In the genomic region with DNA sequence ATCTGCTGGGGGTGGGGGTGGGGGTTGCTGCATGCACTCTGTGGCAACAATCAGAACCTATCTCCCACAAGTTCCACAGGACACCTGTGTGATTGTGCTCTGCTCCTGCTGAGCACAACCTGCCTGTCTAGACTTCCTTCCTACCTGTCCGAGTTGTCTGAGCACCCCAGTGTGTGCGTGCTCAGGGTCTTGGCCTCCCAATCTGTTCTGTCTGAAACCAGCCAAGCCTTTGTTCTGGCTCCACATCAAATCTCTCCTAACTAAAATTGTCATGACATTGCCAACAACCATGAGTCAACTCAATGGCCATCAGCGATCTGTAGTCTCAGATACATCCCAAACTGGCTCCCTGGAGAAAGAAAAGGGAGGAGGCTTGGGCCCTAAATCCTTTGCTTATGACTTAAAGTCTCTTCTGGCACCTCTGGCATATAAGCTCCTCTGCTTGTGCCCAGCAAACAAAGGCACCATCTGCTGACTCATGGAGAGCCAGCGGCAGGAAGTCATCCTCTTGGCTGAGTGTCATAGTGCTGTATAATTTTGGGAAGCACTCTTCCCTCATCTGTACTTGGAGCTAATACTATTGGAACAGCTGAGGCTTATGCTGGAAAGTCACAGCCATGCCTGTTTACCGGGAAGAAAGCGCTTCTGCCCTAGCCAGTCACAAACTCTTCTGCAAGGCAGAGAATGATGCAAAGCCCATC, we compare ENCODE assay signal across 23 mouse cellular contexts.
DNase-seq lines count a peak whose midpoint lies in the region; ATAC-seq and TF ChIP-seq lines count a peak whose summit lies in the region.
"Had no signal": no experiment of that assay in that cellular context is flagged by ENCODE, and none has a peak within 500 bp of the region (broad histone marks: within the 10 kb centered on the region; RNA-seq: fewer than 3 reads in every experiment).

No protein-coding gene starts in this region.

- peak; percentile 5 for DNase-seq in gastrocnemius, adult 18-20 months (ENCODE audit: low spot score)
- no peak for DNase-seq in gastrocnemius, postnatal 10 days
- no peak for DNase-seq in hindbrain, embryonic 10.5 days (ENCODE audit: low spot score)
- DNase-seq in brain, adult 2 months (ENCODE audit: low read depth, low spot score): peak; percentile 57
- DNase-seq in cerebellum, postnatal 10 days: peak; percentile 53 to 61
- no peak for DNase-seq in lung, postnatal 0 days (ENCODE audit: low spot score)
- no peak for DNase-seq in adrenal gland, postnatal 36 days
- DNase-seq: adrenal gland, postnatal 10 days; kidney, adult 9 months; kidney, postnatal 36 days; lung, adult 2 months; lung, postnatal 36 days; right cerebral cortex, postnatal 14 days; thymus, postnatal 36 days had no signal

- H3K4me1 ChIP-seq in hindbrain, embryonic 15.5 days (replicated peaks): peaks cover 15% of the 10 kb centered on the region
- H3K4me1 ChIP-seq in hindbrain, embryonic 10.5 days (replicated peaks): peaks cover 16% of the 10 kb centered on the region
- H3K4me1 ChIP-seq in lung, postnatal 0 days (ENCODE audit: insufficient read depth, low read depth, low read length): no peaks in the 10 kb centered on the region
- H3K4me1 ChIP-seq: embryonic facial prominence, embryonic 12.5 days; liver, embryonic 12.5 days had no signal

- H3K9ac ChIP-seq in hindbrain, embryonic 15.5 days: no peak overlapping the region
- no peak overlapping the region for H3K9ac ChIP-seq in lung, postnatal 0 days (replicated peaks; ENCODE audit: low read depth)
- H3K9ac ChIP-seq: embryonic facial prominence, embryonic 12.5 days; heart, embryonic 12.5 days; limb, embryonic 12.5 days; liver, embryonic 12.5 days had no signal

- H3K4me3 ChIP-seq in hindbrain, embryonic 15.5 days: no peak overlapping the region
- no peak overlapping the region for H3K4me3 ChIP-seq in hindbrain, embryonic 10.5 days
- H3K4me3 ChIP-seq in lung, postnatal 0 days (ENCODE audit: low read depth, low read length): no peak overlapping the region
- H3K4me3 ChIP-seq: embryonic facial prominence, embryonic 12.5 days; heart, embryonic 12.5 days; left cerebral cortex, adult 2 months; limb, embryonic 12.5 days; liver, embryonic 12.5 days had no signal

- WGBS in hindbrain, embryonic 15.5 days: 77% methylated on average over 6 of the region's 6 CpGs
- 90% methylated on average over 6 of the region's 6 CpGs for WGBS in hindbrain, embryonic 10.5 days
- 83% methylated on average over 6 of the region's 6 CpGs for WGBS in lung, postnatal 0 days

- no peaks in the 10 kb centered on the region for H3K27me3 ChIP-seq in hindbrain, embryonic 15.5 days
- no peaks in the 10 kb centered on the region for H3K27me3 ChIP-seq in hindbrain, embryonic 10.5 days (ENCODE audit: insufficient read depth, poor library complexity, severe bottlenecking)
- H3K27me3 ChIP-seq in lung, postnatal 0 days (replicated peaks; ENCODE audit: insufficient read depth, low read length): no peaks in the 10 kb centered on the region
- H3K27me3 ChIP-seq: embryonic facial prominence, embryonic 12.5 days; heart, embryonic 12.5 days; limb, embryonic 12.5 days; liver, embryonic 12.5 days had no signal

- no peaks in the 10 kb centered on the region for H3K9me3 ChIP-seq in hindbrain, embryonic 15.5 days
- H3K9me3 ChIP-seq in hindbrain, embryonic 10.5 days: no peaks in the 10 kb centered on the region
- H3K9me3 ChIP-seq in lung, postnatal 0 days (ENCODE audit: low read length): no peaks in the 10 kb centered on the region
- H3K9me3 ChIP-seq: embryonic facial prominence, embryonic 12.5 days; heart, embryonic 12.5 days; limb, embryonic 12.5 days; liver, embryonic 12.5 days had no signal

- no peak for TF ChIP-seq CTCF in lung, postnatal 0 days (IDR thresholded peaks at IDR 0.05)

- no peaks in the 10 kb centered on the region for H3K36me3 ChIP-seq in hindbrain, embryonic 15.5 days
- H3K36me3 ChIP-seq in hindbrain, embryonic 10.5 days: no peaks in the 10 kb centered on the region
- no peaks in the 10 kb centered on the region for H3K36me3 ChIP-seq in lung, postnatal 0 days (ENCODE audit: insufficient read depth, low read length)
- H3K36me3 ChIP-seq: embryonic facial prominence, embryonic 12.5 days; heart, embryonic 12.5 days; limb, embryonic 12.5 days; liver, embryonic 12.5 days had no signal

- peak; percentile 68; the same call in 1 of the 2 replicates for ATAC-seq in hindbrain, embryonic 15.5 days (ENCODE audit: low FRiP score, low read depth)
- no peak for ATAC-seq in lung, postnatal 0 days
- ATAC-seq: forebrain, embryonic 14.5 days; inflammation-experienced regulatory T-cells, adult 6 months; liver, embryonic 12.5 days; midbrain, embryonic 16.5 days had no signal

- no peak overlapping the region for H3K4me2 ChIP-seq in hindbrain, embryonic 15.5 days
- no peak overlapping the region for H3K4me2 ChIP-seq in lung, postnatal 0 days (replicated peaks; ENCODE audit: low read depth, low read length)
- H3K4me2 ChIP-seq: embryonic facial prominence, embryonic 12.5 days; heart, embryonic 12.5 days; limb, embryonic 12.5 days; liver, embryonic 12.5 days had no signal

- no peak for TF ChIP-seq EP300 in lung, postnatal 0 days (IDR thresholded peaks at IDR 0.05)

- no peak overlapping the region for H3K27ac ChIP-seq in hindbrain, embryonic 15.5 days (replicated peaks)
- no peak overlapping the region for H3K27ac ChIP-seq in hindbrain, embryonic 10.5 days
- H3K27ac ChIP-seq in lung, postnatal 0 days (ENCODE audit: low read length): no peak overlapping the region
- H3K27ac ChIP-seq: embryonic facial prominence, embryonic 12.5 days; left cerebral cortex, adult 2 months; limb, embryonic 12.5 days; liver, embryonic 12.5 days had no signal

Comparison
In these comparisons a context has a peak if more than half of its experiments do, and no peak if none do; other contexts are left out.
1. DNase-seq: peak in gastrocnemius, adult 18-20 months (single experiment), brain, adult 2 months (single experiment) and cerebellum, postnatal 10 days (2 of 2); none in gastrocnemius, postnatal 10 days (single experiment), hindbrain, embryonic 10.5 days (single experiment), lung, postnatal 0 days (single experiment) and adrenal gland, postnatal 36 days (0 of 2).